Mouse (Mus musculus) common myeloid progenitor, adult 5-6 weeks (primary cell): ENCODE measurements at regions not wholly inside any gene's neighbourhood (a gene's known extent, or its start where the extent isn't known, plus 50 kb on each side); places are given as distances from the start of the nearest gene placed in this dataset.

Source experiments
- ATAC-seq: replicated peaks from 2 replicates; pipeline ENCODE4 v1.8.0; 2016; ENCODE audit warnings: low read depth, mild to moderate bottlenecking, moderate TSS enrichment, inconsistent platforms; ENCODE audit not compliant: poor library complexity, severe bottlenecking

GRCm38 (mm10) chr19:6684921-6685320 is 142.1 kb upstream of the Slc22a12 start:
- no peak for ATAC-seq

GRCm38 (mm10) chr19:6679392-6680307 is 136.8 kb upstream of the Slc22a12 start:
- peak; percentile 69 for ATAC-seq

- no peak for ATAC-seq
Measured at GRCm38 (mm10) chr19:6677511-6677910, 134.7 kb upstream of the Slc22a12 start.

- ATAC-seq: no peak
Measured at GRCm38 (mm10) chr19:6675586-6675985, 132.8 kb upstream of the Slc22a12 start.

- no peak for ATAC-seq
Measured at GRCm38 (mm10) chr19:6671696-6672095, 128.9 kb upstream of the Slc22a12 start.

DNA sequence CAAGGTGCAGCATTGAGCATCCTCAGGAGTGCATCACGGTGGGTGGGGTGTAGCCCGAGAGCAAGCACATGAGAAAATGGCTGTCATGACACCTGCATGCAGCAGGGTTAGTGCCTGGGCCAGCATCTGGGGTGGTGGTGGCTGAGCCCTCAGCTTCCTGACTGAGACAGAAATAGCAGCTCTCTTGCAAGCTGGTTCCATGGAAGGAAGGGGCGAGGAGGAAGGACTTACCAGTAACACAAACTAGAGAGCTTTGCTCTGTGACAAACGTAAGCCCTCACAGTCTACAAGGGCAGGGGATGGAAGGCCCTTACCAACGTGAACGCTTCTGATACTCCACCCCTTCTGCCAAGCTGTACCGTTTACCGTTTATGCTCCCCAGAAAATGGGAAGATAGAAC is 127.0 kb upstream of the Slc22a12 start:
- ATAC-seq: peak; percentile 33

GRCm38 (mm10) chr19:6668545-6668944 is 125.7 kb upstream of the Slc22a12 start:
- ATAC-seq: peak; percentile 30; the same call in 1 of the 2 replicates

DNA sequence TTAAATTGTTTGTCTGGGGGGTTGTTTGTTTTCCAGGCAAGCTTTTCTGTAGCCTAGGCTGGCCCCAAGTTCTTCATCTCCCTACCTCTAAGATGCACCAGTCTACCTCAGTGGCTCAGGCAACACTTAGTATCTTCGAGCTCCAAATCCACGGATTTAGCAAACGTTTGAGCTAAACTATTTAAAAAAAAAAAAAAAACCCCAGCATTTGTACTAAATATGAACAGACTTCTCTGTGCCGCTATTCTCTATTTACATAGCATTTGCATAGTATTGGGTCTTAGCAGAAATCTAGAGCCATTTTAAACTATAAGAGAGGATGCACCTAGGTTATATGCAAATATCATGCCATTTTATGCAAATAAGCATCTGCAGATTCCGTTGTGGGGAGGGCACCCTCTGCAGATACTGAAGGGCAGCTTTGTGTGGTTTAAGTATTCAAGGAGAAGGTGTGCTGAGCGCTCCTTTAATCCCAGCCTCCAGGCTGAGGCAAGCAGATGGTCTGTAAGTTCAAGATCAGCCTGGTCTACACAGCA is 123.4 kb upstream of the Slc22a12 start:
- ATAC-seq: no peak

DNA sequence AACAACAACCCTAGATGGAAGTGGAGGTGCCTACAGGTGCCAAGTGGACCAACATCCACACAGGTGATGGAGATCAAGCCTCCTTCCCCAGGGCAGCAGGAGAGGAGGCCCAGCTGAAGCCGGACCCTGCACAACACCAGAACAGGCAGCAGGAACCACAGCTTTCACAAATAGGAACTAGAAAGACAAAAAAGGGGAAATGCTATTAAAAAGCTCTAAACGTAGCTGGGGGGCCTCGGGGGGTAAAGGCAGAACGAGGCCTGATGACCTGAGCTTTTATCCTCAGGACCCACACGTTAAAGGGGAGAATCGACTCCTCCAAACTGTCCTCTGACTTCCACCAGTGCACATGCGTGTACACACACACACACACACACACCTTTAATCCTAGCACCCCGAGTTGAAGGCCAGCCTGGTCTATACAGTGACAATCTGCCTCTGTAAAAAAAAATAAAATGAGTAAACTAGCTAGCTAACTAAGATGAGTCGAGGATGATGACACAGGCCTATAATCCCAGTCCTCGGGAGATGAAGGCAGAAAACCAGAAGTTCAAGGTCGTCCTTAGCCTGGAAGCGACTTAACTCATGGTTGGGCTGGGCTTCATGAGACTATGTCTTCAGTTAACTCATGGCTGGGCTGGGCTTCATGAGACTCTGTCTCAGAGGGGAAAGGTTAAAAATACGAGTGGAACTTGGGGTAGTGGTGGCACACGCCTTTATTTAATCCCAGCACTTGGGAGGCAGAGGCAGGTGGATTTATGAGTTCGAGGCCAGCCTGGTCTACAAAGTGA is 122.6 kb upstream of the Slc22a12 start:
- ATAC-seq: no peak; the same call in 1 of the 2 replicates

DNA sequence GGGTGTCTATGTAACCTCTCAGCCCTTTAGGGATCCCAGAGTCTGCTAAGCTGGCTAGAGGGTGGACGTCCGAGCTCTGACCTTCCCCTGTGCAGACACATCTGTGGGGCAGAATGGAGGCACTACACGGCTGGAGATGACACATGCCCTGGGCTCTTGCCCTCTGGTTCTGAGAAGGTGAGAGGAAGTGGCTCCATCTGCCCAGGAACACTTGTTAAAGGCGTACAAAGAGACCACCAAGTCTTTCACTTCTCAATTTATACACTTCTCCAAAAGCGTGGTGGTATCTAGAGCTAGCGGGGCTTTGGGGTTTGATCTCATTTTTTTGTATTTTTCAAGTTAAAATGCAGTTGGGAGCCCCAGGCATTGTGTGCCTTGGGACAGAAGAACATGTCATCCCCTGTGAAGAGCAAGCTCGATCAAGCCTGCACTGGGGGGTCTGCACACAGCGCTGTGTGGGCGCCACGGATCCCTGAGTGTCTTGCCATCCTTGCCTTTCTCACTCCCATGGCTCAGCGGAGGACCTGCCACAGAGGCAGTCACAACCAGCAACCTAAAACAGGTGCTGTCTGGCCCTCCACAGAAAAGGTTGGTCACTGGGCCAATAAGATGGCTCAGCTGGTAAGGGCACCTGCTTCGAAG is 121.6 kb upstream of the Slc22a12 start:
- 0 out of 2 replicates have a peak, but pooled peaks have one; percentile 15 for ATAC-seq

- peak; percentile 66 for ATAC-seq
Measured at GRCm38 (mm10) chr19:6663391-6663790, 120.6 kb upstream of the Slc22a12 start.

DNA sequence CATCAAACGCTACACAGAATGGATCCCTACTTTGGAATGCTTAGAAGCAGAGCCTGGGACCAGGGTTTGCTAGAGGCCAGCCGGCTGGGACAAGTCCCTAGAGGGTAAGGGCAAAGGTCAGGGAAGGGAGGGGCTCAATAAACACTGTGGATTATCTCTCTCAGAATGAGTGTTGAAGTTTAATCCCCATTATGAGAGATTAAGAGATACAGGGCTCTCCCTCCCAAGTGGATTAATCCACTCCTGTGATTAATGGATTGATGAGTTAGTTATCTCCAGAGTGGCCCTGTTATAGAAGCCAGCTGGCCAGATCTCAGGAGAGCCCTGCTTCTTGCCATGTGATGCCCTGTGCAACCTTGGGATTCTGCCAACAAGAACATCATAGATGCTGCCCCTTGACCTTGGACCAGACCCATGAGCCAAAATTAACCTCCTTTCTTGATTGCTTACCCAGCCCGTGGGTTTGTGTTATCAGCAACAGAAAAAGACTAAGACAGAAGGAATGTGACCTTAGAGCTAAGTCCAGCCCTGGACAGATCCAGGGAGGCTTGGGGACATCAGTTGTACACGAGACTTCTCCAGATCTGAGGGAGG is 119.6 kb upstream of the Slc22a12 start:
- ATAC-seq: no peak

GRCm38 (mm10) chr19:6661508-6661871 is 118.7 kb upstream of the Slc22a12 start:
- ATAC-seq: no peak

DNA sequence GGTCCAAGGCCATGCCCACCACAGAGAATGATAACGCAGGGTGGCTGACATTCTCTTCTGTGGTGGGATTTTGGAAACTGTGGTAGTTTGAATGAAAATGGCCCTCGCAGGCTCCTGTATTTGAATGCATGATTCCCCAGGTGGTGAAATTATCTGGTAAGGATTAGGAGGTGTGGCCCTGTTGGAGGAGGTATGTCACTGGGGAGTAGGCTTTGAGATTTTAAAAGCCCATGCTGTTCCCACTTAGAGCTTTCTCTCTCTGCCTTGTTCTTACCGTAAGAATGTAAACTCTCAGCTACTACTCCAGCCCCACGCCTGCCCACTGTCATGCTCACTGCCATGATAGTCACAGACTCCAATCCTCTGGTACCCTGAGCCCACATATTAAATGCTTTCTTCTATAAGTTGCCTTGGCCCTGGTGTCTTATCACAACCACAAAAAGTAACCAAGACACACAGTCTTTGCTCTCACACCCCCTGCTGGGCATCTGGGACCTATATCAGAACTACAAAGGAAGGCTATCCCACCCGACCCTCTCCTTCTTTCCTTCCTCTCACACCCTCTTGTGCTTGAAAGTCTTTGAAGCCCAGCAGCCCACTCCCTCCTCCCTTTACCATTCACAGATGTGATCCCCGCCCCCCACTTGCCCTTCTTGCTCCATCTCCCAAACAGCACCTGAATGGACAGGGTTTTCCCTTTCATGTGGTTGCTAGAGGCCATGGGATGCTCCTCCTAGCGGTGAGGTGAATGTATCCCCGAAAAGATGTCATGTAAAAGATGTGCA is 118.1 kb upstream of the Slc22a12 start:
- no peak for ATAC-seq

GRCm38 (mm10) chr19:6660157-6660556 is 117.3 kb upstream of the Slc22a12 start:
- ATAC-seq: peak; percentile 26; the same call in 1 of the 2 replicates

DNA sequence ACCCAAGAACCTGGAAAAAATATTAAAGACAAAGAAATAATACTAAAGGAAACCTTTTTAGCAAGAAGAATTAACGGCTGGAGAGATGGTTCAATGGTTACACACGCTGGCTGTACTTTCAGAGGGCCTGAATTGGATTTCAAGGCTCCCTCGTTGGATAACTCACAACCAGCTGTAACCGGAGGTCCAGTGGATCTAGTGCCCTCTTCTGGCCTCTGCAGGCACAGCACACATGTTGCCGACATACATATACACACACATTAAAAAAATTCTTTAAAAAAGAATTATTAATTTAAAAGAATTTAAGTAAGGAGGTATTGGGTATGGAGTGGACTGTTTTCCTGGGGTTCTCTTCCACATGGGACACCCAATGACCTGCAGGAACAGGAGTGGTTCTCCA is 111.7 kb upstream of the Slc22a12 start:
- no peak for ATAC-seq

DNA sequence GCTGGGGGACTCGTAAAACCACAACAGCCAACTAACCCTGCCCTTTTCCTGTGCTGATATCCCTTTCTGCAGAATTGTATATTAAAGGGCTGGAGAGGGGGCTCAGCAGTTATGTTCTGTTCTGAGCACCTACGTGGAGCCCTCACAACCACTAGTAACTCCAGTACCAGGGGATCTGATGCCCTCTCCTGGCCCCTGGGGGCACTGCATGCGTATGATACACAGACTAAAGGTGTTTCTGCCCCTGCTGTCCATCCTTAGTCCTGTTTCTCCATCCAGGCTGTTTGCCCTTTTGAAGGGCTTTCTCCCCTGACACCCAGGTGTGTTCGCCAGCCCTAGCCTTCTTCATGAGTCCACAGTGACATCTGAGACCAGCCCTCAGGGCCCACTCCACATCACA is 109.9 kb upstream of the Slc22a12 start:
- ATAC-seq: 0 out of 2 replicates have a peak, but pooled peaks have one; percentile 54

- no peak for ATAC-seq
Measured at GRCm38 (mm10) chr19:6651192-6651591, 108.4 kb upstream of the Slc22a12 start.

DNA sequence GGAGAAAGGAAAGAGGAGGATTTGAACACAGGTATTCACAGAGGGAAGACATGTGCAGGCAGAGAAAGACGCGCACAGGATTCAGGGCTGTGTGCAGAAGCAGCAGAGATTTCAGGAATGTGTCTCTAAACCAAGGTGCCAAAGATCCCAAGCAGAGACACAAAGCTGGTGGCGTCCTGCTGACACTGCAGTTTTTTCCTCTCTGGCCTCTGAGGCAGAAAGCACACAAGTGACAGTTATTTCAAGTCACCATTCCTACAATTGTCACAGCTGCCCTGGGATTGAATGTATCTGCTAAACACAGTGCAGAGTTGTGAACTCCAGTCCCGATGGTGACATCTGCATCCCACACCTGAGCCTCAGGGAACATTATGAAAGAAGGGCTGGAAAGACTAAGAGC is 107.1 kb upstream of the Slc22a12 start:
- ATAC-seq: no peak
